Mouse (Mus musculus) kidney, adult 2 months (tissue): ENCODE results near the gene Odf3l1. TPM values are rescaled to one million over a fixed set of nuclear protein-coding genes. Genes with fewer than 3 reads are reported as not detected.
A peak's percentile ranks its signal among the peaks of the same experiment; 100 is the strongest.

Experiments used
- DNase-seq: peaks from one replicate; pipeline ENCODE4 v3.0.0; 2021
- H3K27ac ChIP-seq: fragments of 200-500 bp; 2 replicates; pipeline ENCODE4 v1.5.1; 2012; ENCODE audit warnings: low read depth, low read length, control low read depth, inconsistent platforms; ENCODE audit not compliant: insufficient read depth
- H3K27me3 ChIP-seq: fragments of 200-500 bp; replicated peaks from 2 replicates; pipeline ENCODE4 v1.6.1; 2012; ENCODE audit warnings: mild to moderate bottlenecking, moderate library complexity, low read length, inconsistent platforms; ENCODE audit not compliant: control insufficient read depth, insufficient read depth
- H3K36me3 ChIP-seq: fragments of 200-500 bp; 2 replicates; pipeline ENCODE4 v1.6.1; 2012; ENCODE audit warnings: mild to moderate bottlenecking, moderate library complexity, low read length, inconsistent platforms; ENCODE audit not compliant: control insufficient read depth, insufficient read depth
- H3K4me1 ChIP-seq: fragments of 200-500 bp; 2 replicates; pipeline ENCODE4 v1.6.1; 2011; ENCODE audit warnings: low read length; ENCODE audit not compliant: control insufficient read depth, insufficient read depth
- H3K4me3 ChIP-seq: fragments of 200-500 bp; 2 replicates; pipeline ENCODE4 v1.5.1; 2011; ENCODE audit warnings: mild to moderate bottlenecking, low read depth, low read length, control low read depth; ENCODE audit not compliant: insufficient read depth
- CTCF ChIP-seq: fragments of 200-500 bp; conservative IDR thresholded peaks from 2 replicates; pipeline ENCODE4 v1.5.1; 2011; ENCODE audit warnings: low read depth, mild to moderate bottlenecking, control low read depth, low read length, moderate library complexity, mixed read lengths; ENCODE audit not compliant: insufficient read depth, insufficient read length
- POLR2A ChIP-seq: fragments of 200-500 bp; IDR thresholded peaks from one replicate; pipeline ENCODE4 v1.6.1; 2011; ENCODE audit warnings: low read depth, low read length, control low read depth
- WGBS: fragments of 180-500 bp; shearing (Covaris S2); methylation state at CpG from one replicate; pipeline ENCODE4 v1.1.7; 2018; 5-methylcytosine and 5-hydroxymethylcytosine counted together
- polyA plus RNA-seq: library from polyadenylated mRNA; depleted of rRNA; stranded (reverse); fragments of >200 nt; gene quantifications from 2 replicates; pipeline ENCODE4 v1.2.3, GENCODE M21; 2012

Odf3l1 gene
- polyA plus RNA-seq, 1 experiment, result 2.0 TPM

DNA sequence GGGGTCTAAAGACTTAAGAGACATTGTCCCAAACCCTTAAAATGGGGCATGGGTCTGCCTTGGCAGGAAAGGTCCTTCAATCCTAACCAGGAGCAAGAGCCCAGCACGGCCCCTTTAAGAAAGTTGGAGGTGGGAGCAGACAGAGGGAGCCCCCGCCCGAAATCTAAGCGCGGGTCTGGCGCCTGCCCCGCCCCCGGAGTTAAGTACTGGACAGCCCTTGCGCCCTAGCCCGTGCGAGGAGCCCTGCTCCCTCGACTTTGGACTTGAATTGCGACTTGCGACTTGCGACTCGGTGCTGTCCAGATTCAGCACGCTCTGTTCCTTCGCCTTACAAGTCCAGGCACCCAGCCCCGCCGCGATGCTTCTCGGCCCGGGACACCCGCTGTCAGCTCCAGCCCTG, 353 bp upstream of the Odf3l1 start, which contains the start of gene Cspg4:
Cspg4 (plus strand) TSS at position 202 of the 400 bp plus-strand sequence.
- 3% methylated on average over 24 of the region's 24 CpGs for WGBS

DNA sequence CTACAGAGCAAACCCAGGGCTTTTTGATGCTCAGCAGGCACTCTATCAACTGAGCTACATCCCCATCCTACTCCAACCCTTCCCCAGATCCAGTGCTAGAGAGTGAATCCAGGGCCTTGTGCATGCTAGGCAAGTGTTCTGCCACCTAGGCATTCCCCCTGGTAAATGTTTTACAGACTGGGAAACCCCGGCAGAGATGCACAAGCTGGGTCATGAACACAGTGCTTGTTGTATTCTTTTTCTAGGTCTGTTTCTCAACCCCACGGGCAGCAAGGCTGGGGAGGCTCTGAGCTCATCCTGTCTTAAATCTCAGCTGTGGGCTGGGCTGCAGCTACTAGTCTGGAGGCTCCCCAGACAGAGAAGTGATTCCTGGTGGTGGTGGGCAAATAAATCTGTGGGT, 1.6 kb downstream of the Odf3l1 start:
- Histone ChIP-seq H3K27me3 (no peaks in the 10 kb centered on the region), H3K4me3 (no peak overlapping the region), H3K4me1 (peaks cover 17% of the 10 kb centered on the region), H3K27ac (no peak overlapping the region), H3K36me3 (no peaks in the 10 kb centered on the region)
- DNase-seq, result peak; percentile 69
- TF ChIP-seq POLR2A, result no peak
- TF ChIP-seq CTCF, result no peak
- whole genome bisulfite sequencing, result 30% methylated on average over 2 of the region's 2 CpGs

More for the DNA sequence above, 353 bp upstream of the Odf3l1 start, which contains the start of gene Cspg4:
- Histone ChIP-seq H3K27me3 (no peaks in the 10 kb centered on the region), H3K4me1 (peaks cover 31% of the 10 kb centered on the region), H3K4me3 (peak within 1 kb of the TSS; percentile 57), H3K27ac (peak within 1 kb of the TSS; percentile 49), H3K36me3 (no peaks in the 10 kb centered on the region)
- DNase-seq, result peak; percentile 89
- TF ChIP-seq POLR2A (peak; percentile 69), CTCF (no peak)

DNA sequence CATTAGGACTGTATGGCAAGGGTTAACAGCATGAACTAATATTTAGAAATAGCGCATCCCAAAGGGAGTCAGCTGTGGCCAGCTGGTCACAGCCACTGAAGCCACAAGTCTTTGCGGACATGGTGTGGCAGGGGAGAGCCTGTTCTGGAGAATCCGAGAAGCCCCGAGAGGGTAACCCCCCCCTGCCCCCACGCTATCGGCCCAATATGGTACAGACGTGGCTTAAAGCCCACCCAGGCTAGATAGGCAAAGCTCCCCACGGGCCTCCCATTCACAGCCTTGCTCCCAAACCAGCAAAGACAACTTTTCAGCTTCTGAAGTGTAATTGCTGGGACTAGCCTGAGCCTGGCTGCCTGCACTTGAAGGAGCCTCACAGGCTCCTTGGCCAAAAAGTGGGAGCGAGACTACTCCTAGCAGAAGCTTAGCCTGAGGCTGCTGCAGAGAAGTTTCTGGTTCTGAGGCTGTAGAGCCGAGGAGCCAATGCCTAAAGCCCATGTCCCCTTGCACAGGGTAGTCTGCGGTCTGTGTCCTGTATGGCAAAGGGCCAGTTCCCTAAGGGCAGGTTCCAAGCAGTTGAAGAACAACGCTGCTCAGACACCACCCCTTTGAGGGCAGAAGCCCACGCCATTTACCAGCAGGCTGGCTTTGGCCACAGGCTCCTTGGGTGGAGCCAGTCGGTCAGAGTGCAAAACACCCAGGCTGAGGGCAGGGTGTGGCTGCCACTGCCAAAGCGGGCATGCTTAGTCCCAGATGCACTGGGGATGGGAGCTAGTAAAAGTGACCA, 3.8 kb downstream of the Odf3l1 start:
- no peak overlapping the region for H3K27ac ChIP-seq
- H3K27me3 ChIP-seq, result no peaks in the 10 kb centered on the region
- no peak overlapping the region for H3K4me3 ChIP-seq
- WGBS, result 38% methylated on average over 15 of the region's 15 CpGs
- peak; percentile 61 for DNase-seq
- peaks cover 16% of the 10 kb centered on the region; the same call in 1 of the 2 replicates for H3K4me1 ChIP-seq
- H3K36me3 ChIP-seq, result no peaks in the 10 kb centered on the region
- TF ChIP-seq CTCF (no peak), POLR2A (no peak)

DNA sequence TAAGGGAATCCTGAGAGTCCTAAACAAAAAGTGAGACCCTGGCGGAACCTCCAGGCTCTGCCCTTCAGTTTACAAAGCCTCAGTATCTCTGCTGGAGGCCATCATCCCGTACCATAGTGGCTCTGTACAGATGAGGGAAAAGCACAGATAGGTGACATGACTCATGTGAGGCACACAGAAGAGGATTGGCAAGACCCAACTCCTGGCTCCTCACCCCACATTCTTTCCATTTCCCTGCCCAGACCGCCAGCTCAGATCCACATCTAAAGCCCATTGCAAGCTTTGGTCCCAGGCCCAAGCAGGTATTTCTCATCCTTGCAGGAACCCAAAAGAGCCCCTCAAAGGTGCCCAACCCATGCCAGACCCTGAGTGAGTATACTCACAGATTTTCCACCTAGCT, 4.4 kb downstream of the Odf3l1 start:
- H3K4me3 ChIP-seq, result no peak overlapping the region
- WGBS, result 90% methylated on average over 3 of the region's 3 CpGs
- no peak for TF ChIP-seq CTCF
- TF ChIP-seq POLR2A, result no peak

DNA sequence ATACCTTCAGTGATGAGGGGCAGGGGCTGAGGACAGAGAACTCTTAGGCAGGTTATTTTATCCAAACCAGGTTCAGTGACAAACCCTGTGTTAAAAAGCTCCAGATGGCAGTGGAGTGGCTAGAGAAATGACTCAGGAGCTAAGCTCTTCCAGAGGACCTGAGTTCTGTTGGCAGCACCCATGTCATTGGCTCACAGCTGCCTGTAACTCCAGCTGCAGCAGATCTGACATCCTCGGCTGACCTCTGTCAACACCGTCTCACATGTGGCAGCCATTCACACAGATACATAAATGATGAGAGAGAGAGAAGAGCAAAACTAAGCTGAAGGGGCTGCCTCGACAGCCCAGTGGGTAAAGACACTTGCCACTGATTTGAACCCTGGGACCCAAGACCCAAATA, 7.0 kb downstream of the Odf3l1 start:
- Histone ChIP-seq H3K4me1 (no peaks in the 10 kb centered on the region), H3K4me3 (no peak overlapping the region), H3K36me3 (no peaks in the 10 kb centered on the region), H3K27me3 (no peaks in the 10 kb centered on the region), H3K27ac (no peak overlapping the region)
- TF ChIP-seq CTCF (no peak), POLR2A (no peak)
- 58% methylated on average over 3 of the region's 3 CpGs for WGBS
- no peak for DNase-seq

More for the DNA sequence above, 4.4 kb downstream of the Odf3l1 start:
- Histone ChIP-seq H3K27me3 (no peaks in the 10 kb centered on the region), H3K27ac (no peak overlapping the region), H3K36me3 (no peaks in the 10 kb centered on the region), H3K4me1 (peaks cover 12% of the 10 kb centered on the region; the same call in 1 of the 2 replicates)
- no peak for DNase-seq

DNA sequence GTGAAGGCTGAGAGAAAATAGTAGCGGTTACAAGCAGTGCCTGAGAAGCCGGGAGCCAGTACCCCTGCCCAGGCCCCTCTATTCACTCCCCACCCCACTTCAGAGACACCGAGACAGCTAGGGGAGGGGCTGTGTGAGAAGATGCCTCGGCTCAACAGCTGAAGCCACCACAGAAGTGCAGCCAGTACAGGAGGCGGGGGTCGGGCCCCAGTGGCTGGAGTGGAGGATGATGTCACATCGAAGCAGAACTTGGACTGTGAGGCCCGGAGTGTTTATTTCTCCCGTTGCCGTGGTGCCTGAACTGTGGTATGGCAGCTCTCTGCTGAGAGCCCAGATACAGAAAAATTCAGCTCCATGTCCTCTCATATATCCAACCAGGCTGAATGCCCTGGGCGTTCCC, 12.7 kb downstream of the Odf3l1 start:
- no peaks in the 10 kb centered on the region for H3K27me3 ChIP-seq
- H3K36me3 ChIP-seq, result no peaks in the 10 kb centered on the region
- TF ChIP-seq POLR2A (no peak), CTCF (no peak)
- no peak overlapping the region for H3K27ac ChIP-seq
- 50% methylated on average over 11 of the region's 11 CpGs for WGBS
- H3K4me3 ChIP-seq, result no peak overlapping the region
- H3K4me1 ChIP-seq, result no peaks in the 10 kb centered on the region
- DNase-seq, result no peak

DNA sequence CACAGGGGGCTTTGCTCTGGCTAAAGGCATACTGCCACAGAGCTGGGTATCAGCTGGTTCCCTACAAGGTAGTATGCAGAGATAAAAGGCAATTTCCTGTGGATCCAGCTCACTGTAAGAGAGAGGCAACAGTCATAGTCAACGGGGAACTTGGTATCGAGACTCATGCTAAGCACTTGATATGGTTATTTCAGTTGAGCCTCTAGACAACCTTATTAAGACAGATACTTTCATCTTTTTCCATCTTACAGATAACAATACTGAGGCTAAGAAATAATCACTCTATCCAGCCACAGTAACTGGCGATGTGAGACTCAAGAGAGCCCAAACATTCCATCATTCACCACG, 13.6 kb downstream of the Odf3l1 start:
- H3K27me3 ChIP-seq, result no peaks in the 10 kb centered on the region
- no peak overlapping the region for H3K4me3 ChIP-seq
- TF ChIP-seq CTCF, result no peak
- H3K27ac ChIP-seq, result no peak overlapping the region
- no peaks in the 10 kb centered on the region for H3K36me3 ChIP-seq
- H3K4me1 ChIP-seq, result no peaks in the 10 kb centered on the region
- WGBS, result 91% methylated on average over 4 of the region's 4 CpGs
- no peak for DNase-seq
